Mouse (Mus musculus) kidney, adult 2 months (tissue): ENCODE measurements at regions not wholly inside any gene's neighbourhood (a gene's known extent, or its start where the extent isn't known, plus 50 kb on each side); places are given as distances from the start of the nearest gene placed in this dataset.
A peak's percentile ranks its signal among the peaks of the same experiment; 100 is the strongest.

Experiments used
- DNase-seq: peaks from one replicate; pipeline ENCODE4 v3.0.0; 2021
- H3K27ac ChIP-seq: fragments of 200-500 bp; 2 replicates; pipeline ENCODE4 v1.5.1; 2012; ENCODE audit warnings: low read depth, low read length, control low read depth, inconsistent platforms; ENCODE audit not compliant: insufficient read depth
- H3K27me3 ChIP-seq: fragments of 200-500 bp; replicated peaks from 2 replicates; pipeline ENCODE4 v1.6.1; 2012; ENCODE audit warnings: mild to moderate bottlenecking, moderate library complexity, low read length, inconsistent platforms; ENCODE audit not compliant: control insufficient read depth, insufficient read depth
- H3K36me3 ChIP-seq: fragments of 200-500 bp; 2 replicates; pipeline ENCODE4 v1.6.1; 2012; ENCODE audit warnings: mild to moderate bottlenecking, moderate library complexity, low read length, inconsistent platforms; ENCODE audit not compliant: control insufficient read depth, insufficient read depth
- H3K4me1 ChIP-seq: fragments of 200-500 bp; 2 replicates; pipeline ENCODE4 v1.6.1; 2011; ENCODE audit warnings: low read length; ENCODE audit not compliant: control insufficient read depth, insufficient read depth
- H3K4me3 ChIP-seq: fragments of 200-500 bp; 2 replicates; pipeline ENCODE4 v1.5.1; 2011; ENCODE audit warnings: mild to moderate bottlenecking, low read depth, low read length, control low read depth; ENCODE audit not compliant: insufficient read depth
- CTCF ChIP-seq: fragments of 200-500 bp; conservative IDR thresholded peaks from 2 replicates; pipeline ENCODE4 v1.5.1; 2011; ENCODE audit warnings: low read depth, mild to moderate bottlenecking, control low read depth, low read length, moderate library complexity, mixed read lengths; ENCODE audit not compliant: insufficient read depth, insufficient read length
- POLR2A ChIP-seq: fragments of 200-500 bp; IDR thresholded peaks from one replicate; pipeline ENCODE4 v1.6.1; 2011; ENCODE audit warnings: low read depth, low read length, control low read depth
- WGBS: fragments of 180-500 bp; shearing (Covaris S2); methylation state at CpG from one replicate; pipeline ENCODE4 v1.1.7; 2018; 5-methylcytosine and 5-hydroxymethylcytosine counted together

GRCm38 (mm10) chr11:22652931-22653330 is 141.0 kb downstream of the Tmem17 start:
- Histone ChIP-seq H3K4me1 (peaks cover 5% of the 10 kb centered on the region; the same call in 1 of the 2 replicates), H3K36me3 (no peaks in the 10 kb centered on the region), H3K27me3 (no peaks in the 10 kb centered on the region), H3K27ac (peak overlapping the region; percentile 63), H3K4me3 (no peak overlapping the region)
- DNase-seq = no peak
- no peak for TF ChIP-seq CTCF
- TF ChIP-seq POLR2A = no peak
- 47% methylated on average over 3 of the region's 3 CpGs for WGBS

GRCm38 (mm10) chr11:22653366-22653765 is 141.5 kb downstream of the Tmem17 start:
- Histone ChIP-seq H3K4me1 (peaks cover 5% of the 10 kb centered on the region; the same call in 1 of the 2 replicates), H3K27me3 (no peaks in the 10 kb centered on the region), H3K4me3 (no peak overlapping the region), H3K27ac (peak overlapping the region; percentile 63), H3K36me3 (no peaks in the 10 kb centered on the region)
- WGBS = 65% methylated on average over 5 of the region's 5 CpGs
- DNase-seq = no peak
- TF ChIP-seq CTCF = no peak
- TF ChIP-seq POLR2A = no peak

GRCm38 (mm10) chr11:22657635-22658034 is 145.7 kb downstream of the Tmem17 start:
- H3K27ac ChIP-seq = peak overlapping the region; percentile 50; the same call in 1 of the 2 replicates
- no peak for TF ChIP-seq POLR2A
- no peak for TF ChIP-seq CTCF
- DNase-seq = no peak
- no peaks in the 10 kb centered on the region for H3K27me3 ChIP-seq
- 45% methylated on average over 1 of the region's 1 CpGs for WGBS
- H3K4me3 ChIP-seq = no peak overlapping the region
- peaks cover 5% of the 10 kb centered on the region; the same call in 1 of the 2 replicates for H3K4me1 ChIP-seq
- H3K36me3 ChIP-seq = no peaks in the 10 kb centered on the region

DNA sequence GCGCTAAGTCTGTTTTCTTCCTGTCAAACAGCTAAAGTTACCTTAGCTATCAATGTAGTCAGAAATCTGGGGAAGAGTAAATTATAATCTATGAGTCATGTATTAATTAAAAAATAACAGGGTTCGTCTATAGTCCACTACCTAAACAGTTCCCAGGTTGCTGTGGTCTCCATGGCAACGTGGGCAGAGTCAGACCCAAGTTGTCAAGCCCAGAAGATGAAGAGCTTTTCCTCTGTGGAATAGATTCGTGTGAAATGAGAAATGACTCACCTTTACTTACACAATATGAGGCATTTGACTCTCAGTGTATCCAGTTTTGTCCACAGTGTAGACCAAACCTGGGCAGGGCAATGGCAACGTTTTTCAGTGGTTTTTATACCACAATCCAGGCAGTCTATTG is 149.2 kb downstream of the Tmem17 start:
- H3K27me3 ChIP-seq = no peaks in the 10 kb centered on the region; the same call in 1 of the 2 replicates
- no peak overlapping the region for H3K4me3 ChIP-seq
- 42% methylated on average over 5 of the region's 5 CpGs for WGBS
- H3K36me3 ChIP-seq = no peaks in the 10 kb centered on the region
- 0 out of 2 replicates have a peak, but pooled peaks cover 5% of the 10 kb centered on the region for H3K4me1 ChIP-seq
- TF ChIP-seq CTCF (no peak), POLR2A (no peak)
- no peak overlapping the region for H3K27ac ChIP-seq
- no peak for DNase-seq

- no peak for DNase-seq
- H3K36me3 ChIP-seq = no peaks in the 10 kb centered on the region
- WGBS = 62% methylated on average over 12 of the region's 12 CpGs
- 0 out of 2 replicates have a peak, but pooled peaks cover 3% of the 10 kb centered on the region for H3K4me1 ChIP-seq
- H3K4me3 ChIP-seq = no peak overlapping the region
- H3K27ac ChIP-seq = no peak overlapping the region
- TF ChIP-seq CTCF (no peak), POLR2A (no peak)
- H3K27me3 ChIP-seq = no peaks in the 10 kb centered on the region; the same call in 1 of the 2 replicates
These were observed 150.0 kb downstream of the Tmem17 start for GRCm38 (mm10) chr11:22661713-22662551.

- Histone ChIP-seq H3K27ac (no peak overlapping the region), H3K27me3 (no peaks in the 10 kb centered on the region; the same call in 1 of the 2 replicates), H3K36me3 (no peaks in the 10 kb centered on the region), H3K4me3 (no peak overlapping the region), H3K4me1 (no peaks in the 10 kb centered on the region)
- no peak for DNase-seq
- WGBS = 32% methylated on average over 4 of the region's 4 CpGs
- no peak for TF ChIP-seq POLR2A
- TF ChIP-seq CTCF = no peak
These were observed 154.1 kb downstream of the Tmem17 start for GRCm38 (mm10) chr11:22665978-22666377.

DNA sequence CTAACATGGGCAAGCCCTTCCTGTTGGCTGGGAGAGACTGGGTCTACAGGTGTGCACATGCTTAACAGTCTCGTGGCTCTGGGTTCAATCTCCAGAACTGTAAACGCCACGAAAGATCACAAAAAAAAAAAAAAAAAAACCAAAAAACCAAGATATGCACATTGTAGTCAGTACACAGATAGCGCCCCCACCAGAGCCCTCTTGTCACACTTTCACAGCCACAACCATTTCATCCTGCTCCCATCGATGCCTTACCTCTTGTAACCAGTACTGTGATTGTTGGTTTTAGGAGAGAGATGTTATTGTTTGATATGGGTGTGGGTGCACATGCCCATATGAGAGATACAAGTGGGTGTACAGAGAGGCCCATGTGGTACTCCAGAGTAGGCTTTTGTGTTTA is 154.5 kb downstream of the Tmem17 start:
- Histone ChIP-seq H3K4me1 (no peaks in the 10 kb centered on the region), H3K36me3 (no peaks in the 10 kb centered on the region), H3K27me3 (no peaks in the 10 kb centered on the region; the same call in 1 of the 2 replicates), H3K27ac (no peak overlapping the region), H3K4me3 (no peak overlapping the region)
- WGBS = 69% methylated on average over 5 of the region's 5 CpGs
- DNase-seq = no peak
- no peak for TF ChIP-seq CTCF
- no peak for TF ChIP-seq POLR2A
